Mouse (Mus musculus) limb, embryonic 15.5 days (tissue): ENCODE results near the gene Bmf. TPM values are rescaled to one million over a fixed set of nuclear protein-coding genes. Genes with fewer than 3 reads are reported as not detected.
A peak's percentile ranks its signal among the peaks of the same experiment; 100 is the strongest.

Experiments used
- ATAC-seq: fragments of 200-750 bp; cut with Nextera tagmentation; 2 replicates; pipeline ENCODE4 v1.8.0; 2017; ENCODE audit warnings: low read depth, moderate TSS enrichment; ENCODE audit not compliant: insufficient number of reproducible peaks, low FRiP score, low TSS enrichment
- H3K27ac ChIP-seq: fragments of 300-500 bp; sonication (generic); 2 replicates; pipeline ENCODE4 v1.5.1; 2015; ENCODE audit warnings: moderate library complexity, mild to moderate bottlenecking, inconsistent platforms
- H3K27me3 ChIP-seq: fragments of 300-500 bp; sonication (generic); 2 replicates; pipeline ENCODE4 v1.6.1; 2015; ENCODE audit warnings: inconsistent platforms
- H3K36me3 ChIP-seq: fragments of 300-500 bp; sonication (generic); 2 replicates; pipeline ENCODE4 v1.6.1; 2015; ENCODE audit warnings: inconsistent platforms
- H3K4me1 ChIP-seq: fragments of 300-500 bp; sonication (generic); 2 replicates; pipeline ENCODE4 v1.6.1; 2015; ENCODE audit warnings: inconsistent platforms
- H3K4me2 ChIP-seq: fragments of 300-500 bp; sonication (generic); 2 replicates; pipeline ENCODE4 v1.6.1; 2015; ENCODE audit warnings: mild to moderate bottlenecking, inconsistent platforms
- H3K4me3 ChIP-seq: fragments of 300-500 bp; sonication (generic); 2 replicates; pipeline ENCODE4 v1.5.1; 2015; ENCODE audit warnings: mild to moderate bottlenecking, inconsistent platforms
- H3K9ac ChIP-seq: fragments of 300-500 bp; sonication (generic); 2 replicates; pipeline ENCODE4 v1.6.1; 2015; ENCODE audit warnings: inconsistent platforms
- H3K9me3 ChIP-seq: fragments of 300-500 bp; sonication (generic); 2 replicates; pipeline ENCODE4 v1.6.1; 2016; ENCODE audit warnings: inconsistent platforms
- WGBS: fragments of 180-500 bp; shearing (Covaris S2); methylation state at CpG from one replicate; pipeline ENCODE4 v1.1.7; 2015; 5-methylcytosine and 5-hydroxymethylcytosine counted together
- polyA plus RNA-seq: library from polyadenylated mRNA; unstranded; fragments of >200 nt; fragmentation: Nextera tagmentation; extraction: Ambion mirVana; gene quantifications from 2 replicates; pipeline ENCODE4 v1.2.1, GENCODE M21; 2015

Gene Bmf
- polyA plus RNA-seq, 1 experiment from 2014 or later = 5.9 TPM

GRCm38 (mm10) chr2:118486933-118487332, 62.6 kb downstream of the Bmf start:
- 15% methylated on average over 12 of the region's 12 CpGs for WGBS
- no peak for ATAC-seq

GRCm38 (mm10) chr2:118485415-118485814, 64.1 kb downstream of the Bmf start:
- no peak overlapping the region for H3K9ac ChIP-seq
- WGBS = 81% methylated on average over 3 of the region's 3 CpGs

More at GRCm38 (mm10) chr2:118486933-118487332, 62.6 kb downstream of the Bmf start:
- Histone ChIP-seq H3K9me3 (no peaks in the 10 kb centered on the region), H3K9ac (no peak overlapping the region), H3K4me1 (peaks cover 10% of the 10 kb centered on the region), H3K4me2 (no peak overlapping the region), H3K36me3 (no peaks in the 10 kb centered on the region), H3K4me3 (no peak overlapping the region), H3K27me3 (no peaks in the 10 kb centered on the region), H3K27ac (no peak overlapping the region)

GRCm38 (mm10) chr2:118484386-118484898, 65.0 kb downstream of the Bmf start:
- no peak overlapping the region for H3K27ac ChIP-seq
- H3K4me2 ChIP-seq = no peak overlapping the region
- ATAC-seq = no peak
- H3K9me3 ChIP-seq = no peaks in the 10 kb centered on the region
- no peaks in the 10 kb centered on the region for H3K4me1 ChIP-seq
- no peaks in the 10 kb centered on the region for H3K36me3 ChIP-seq
- no peak overlapping the region for H3K4me3 ChIP-seq
- WGBS = 82% methylated on average over 9 of the region's 9 CpGs
- no peaks in the 10 kb centered on the region for H3K27me3 ChIP-seq
- no peak overlapping the region for H3K9ac ChIP-seq

More at GRCm38 (mm10) chr2:118485415-118485814, 64.1 kb downstream of the Bmf start:
- no peaks in the 10 kb centered on the region for H3K9me3 ChIP-seq
- no peak for ATAC-seq
- no peak overlapping the region for H3K4me3 ChIP-seq
- no peaks in the 10 kb centered on the region for H3K27me3 ChIP-seq
- H3K4me1 ChIP-seq = peaks cover 5% of the 10 kb centered on the region
- H3K27ac ChIP-seq = no peak overlapping the region
- no peak overlapping the region for H3K4me2 ChIP-seq
- H3K36me3 ChIP-seq = no peaks in the 10 kb centered on the region

- no peaks in the 10 kb centered on the region for H3K36me3 ChIP-seq
- H3K27ac ChIP-seq = no peak overlapping the region
- peaks cover 8% of the 10 kb centered on the region for H3K4me1 ChIP-seq
- 78% methylated on average over 5 of the region's 5 CpGs for WGBS
- no peak overlapping the region for H3K4me3 ChIP-seq
- no peak for ATAC-seq
- H3K9me3 ChIP-seq = no peaks in the 10 kb centered on the region
- H3K4me2 ChIP-seq = no peak overlapping the region
- no peaks in the 10 kb centered on the region for H3K27me3 ChIP-seq
- no peak overlapping the region for H3K9ac ChIP-seq
These were observed 66.5 kb downstream of the Bmf start for GRCm38 (mm10) chr2:118483032-118483431.

GRCm38 (mm10) chr2:118480886-118481285, 68.6 kb downstream of the Bmf start:
- Histone ChIP-seq H3K4me3 (no peak overlapping the region), H3K27ac (no peak overlapping the region), H3K4me2 (no peak overlapping the region), H3K9ac (no peak overlapping the region), H3K9me3 (no peaks in the 10 kb centered on the region), H3K36me3 (peaks cover 13% of the 10 kb centered on the region), H3K4me1 (peaks cover 13% of the 10 kb centered on the region), H3K27me3 (no peaks in the 10 kb centered on the region)
- no peak for ATAC-seq
- WGBS = 91% methylated on average over 7 of the region's 7 CpGs

- no peaks in the 10 kb centered on the region for H3K27me3 ChIP-seq
- peaks cover 24% of the 10 kb centered on the region for H3K36me3 ChIP-seq
- H3K9ac ChIP-seq = peak within 1 kb of the TSS; percentile 90
- peak within 1 kb of the TSS; percentile 92 for H3K4me3 ChIP-seq
- H3K27ac ChIP-seq = peak within 1 kb of the TSS; percentile 89
- peaks cover 13% of the 10 kb centered on the region for H3K4me1 ChIP-seq
- under 1% methylated on average over 35 of the region's 35 CpGs for WGBS
- H3K9me3 ChIP-seq = no peaks in the 10 kb centered on the region
- H3K4me2 ChIP-seq = peak within 1 kb of the TSS; percentile 79
- peak; percentile 91 for ATAC-seq
These were observed 70.0 kb downstream of the Bmf start, which contains the start of gene Srp14 for GRCm38 (mm10) chr2:118479550-118479909. TSS of gene Srp14 (minus strand) at chr2:118479711.

GRCm38 (mm10) chr2:118478833-118479549, 70.5 kb downstream of the Bmf start:
- H3K27ac ChIP-seq = peak overlapping the region; percentile 89
- H3K36me3 ChIP-seq = peaks cover 30% of the 10 kb centered on the region
- ATAC-seq = peak; percentile 49
- peak overlapping the region; percentile 90 for H3K9ac ChIP-seq
- peak overlapping the region; percentile 92 for H3K4me3 ChIP-seq
- H3K27me3 ChIP-seq = no peaks in the 10 kb centered on the region
- H3K9me3 ChIP-seq = no peaks in the 10 kb centered on the region
- peaks cover 13% of the 10 kb centered on the region for H3K4me1 ChIP-seq
- peak overlapping the region; percentile 79 for H3K4me2 ChIP-seq
- 4% methylated on average over 52 of the region's 52 CpGs for WGBS

Other genes with a start within 250 kb of the Bmf start
- 0.42 and 0.73 TPM in 2 replicates for gene Gpr176, start 176.3 kb downstream of the Bmf start, polyA plus RNA-seq
- gene Eif2ak4, start 161.1 kb downstream of the Bmf start, polyA plus RNA-seq = 8.7 and 8.9 TPM in 2 replicates
- gene Srp14, start 70.0 kb downstream of the Bmf start, polyA plus RNA-seq = 235 and 240 TPM in 2 replicates
- 62.8 and 64.2 TPM in 2 replicates for gene Bub1b, start 48.5 kb upstream of the Bmf start, polyA plus RNA-seq
- gene Pak6, start 113.6 kb upstream of the Bmf start, polyA plus RNA-seq = 8.3 and 8.6 TPM in 2 replicates
- 0.05 TPM in 2 replicates for gene Ankrd63, start 154.3 kb upstream of the Bmf start, polyA plus RNA-seq
- 1.4 and 1.6 TPM in 2 replicates for gene Plcb2, start 178.8 kb upstream of the Bmf start, polyA plus RNA-seq
- 18.1 and 19.8 TPM in 2 replicates for gene Inafm2, start 196.1 kb upstream of the Bmf start, polyA plus RNA-seq
- 3.1 and 3.4 TPM in 2 replicates for gene Ccdc9b, start 213.0 kb upstream of the Bmf start, polyA plus RNA-seq
- gene Phgr1, start 223.1 kb upstream of the Bmf start, polyA plus RNA-seq = 2.7 and 3.8 TPM in 2 replicates
- 0.09 and 0.28 TPM in 2 replicates for gene Disp2, start 230.0 kb upstream of the Bmf start, polyA plus RNA-seq